Mouse (Mus musculus) megakaryocyte, embryonic 14.5 days (primary cell): Measurements from ENCODE around the gene Bin2.

ENCODE experiments used
- FLI1 ChIP-seq: IDR thresholded peaks from 2 replicates; pipeline ENCODE4 v1.6.1; 2012; ENCODE audit warnings: low read length, inconsistent platforms, mixed read lengths
- GATA1 ChIP-seq: IDR thresholded peaks from 3 replicates; pipeline ENCODE4 v1.6.1; 2012; ENCODE audit warnings: mixed read lengths, low read length, inconsistent platforms, borderline replicate concordance

DNA sequence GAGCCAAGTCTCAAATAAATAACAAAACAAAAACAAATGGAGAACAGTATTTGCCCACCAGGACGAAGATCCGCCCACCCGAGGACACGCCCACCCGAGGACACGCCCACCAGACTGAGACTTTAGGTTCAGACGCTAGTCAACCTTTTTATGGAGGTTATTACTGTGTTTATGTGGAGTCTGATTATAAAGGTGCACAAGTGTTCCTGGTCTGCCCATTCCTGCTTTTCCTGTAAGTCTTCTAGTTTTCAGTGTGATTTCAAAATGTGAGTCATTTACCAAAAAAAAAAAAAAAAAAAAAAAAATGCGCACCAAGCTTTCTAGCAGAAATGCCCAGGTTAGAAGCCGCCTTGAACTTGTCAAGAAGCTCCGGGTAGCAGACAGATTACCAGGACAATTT lies 42.1 kb downstream of the Bin2 start:
- TF ChIP-seq GATA1 (no peak), FLI1 (no peak)
